Mouse (Mus musculus) macrophage (primary cell): Measurements from ENCODE around the gene Cdc40. TPM values are rescaled to one million over a fixed set of nuclear protein-coding genes. Genes with fewer than 3 reads are reported as not detected.

Experiments
- H3K27ac ChIP-seq: fragments of 350-480 bp; formaldehyde crosslinking; 2 replicates; pipeline ENCODE4 v1.9.0; 2021
- H3K36me3 ChIP-seq: fragments of 350-480 bp; formaldehyde crosslinking; 2 replicates; pipeline ENCODE4 v1.9.0; 2021; ENCODE audit errors: inconsistent target
- H3K4me3 ChIP-seq: fragments of 350-480 bp; formaldehyde crosslinking; 2 replicates; pipeline ENCODE4 v1.9.0; 2021; ENCODE audit errors: inconsistent target
- H3K79me2 ChIP-seq: fragments of 350-480 bp; formaldehyde crosslinking; 2 replicates; pipeline ENCODE4 v1.9.0; 2021; ENCODE audit errors: inconsistent target
- WGBS: methylation state at CpG from one replicate; pipeline ENCODE4 v1.1.7; 2026; ENCODE audit warnings: inconsistent platforms; ENCODE audit not compliant: missing documents; 5-methylcytosine and 5-hydroxymethylcytosine counted together
- polyA plus RNA-seq: library from polyadenylated mRNA; stranded (reverse); fragments of 250-400 nt; gene quantifications from 3 replicates; pipeline ENCODE4 v1.2.4, GENCODE M21; 2018; ENCODE audit warnings: inconsistent platforms

The Cdc40 gene
- polyA plus RNA-seq, 1 experiment from 2014 or later = 17.8 TPM

GRCm38 (mm10) chr10:40884279-40884806, 1.2 kb upstream of the Cdc40 start:
- peaks cover 36% of the 10 kb centered on the region for H3K79me2 ChIP-seq
- H3K27ac ChIP-seq = no peak overlapping the region
- WGBS = 2% methylated on average over 40 of the region's 40 CpGs
- no peaks in the 10 kb centered on the region for H3K36me3 ChIP-seq
- no peak overlapping the region for H3K4me3 ChIP-seq

- peak overlapping the region; percentile 100 for H3K4me3 ChIP-seq
- no peak overlapping the region for H3K27ac ChIP-seq
- WGBS = under 1% methylated on average over 69 of the region's 87 CpGs
- H3K79me2 ChIP-seq = peaks cover 42% of the 10 kb centered on the region
- no peaks in the 10 kb centered on the region for H3K36me3 ChIP-seq
Observed at GRCm38 (mm10) chr10:40883644-40884278, 650 bp upstream of the Cdc40 start.

DNA sequence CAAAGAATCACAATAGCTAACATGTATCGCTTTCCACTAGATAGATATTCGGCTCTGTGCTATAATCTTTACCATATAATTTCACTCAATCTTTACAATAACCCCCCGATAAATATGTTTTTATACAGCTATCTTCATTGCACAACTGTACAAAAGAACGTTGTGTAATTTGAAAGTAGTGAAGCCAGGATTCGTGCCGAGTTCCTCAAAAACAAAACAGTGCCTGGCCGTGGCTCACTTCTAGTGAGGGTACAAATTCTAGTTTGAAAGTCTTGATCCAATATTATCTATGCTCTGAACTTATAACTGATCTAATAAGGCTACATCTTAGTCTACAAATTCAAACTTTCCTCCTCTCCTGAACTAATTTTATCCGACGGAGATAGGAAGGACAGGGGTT, 778 bp downstream of the Cdc40 start:
- Histone ChIP-seq H3K79me2 (peaks cover 56% of the 10 kb centered on the region), H3K36me3 (no peaks in the 10 kb centered on the region), H3K27ac (peak overlapping the region; percentile 66), H3K4me3 (peak overlapping the region; percentile 100)
- WGBS = 9% methylated on average over 9 of the region's 9 CpGs

GRCm38 (mm10) chr10:40881236-40881635, 1.9 kb downstream of the Cdc40 start:
- H3K4me3 ChIP-seq = no peak overlapping the region
- 94% methylated on average over 3 of the region's 3 CpGs for WGBS

DNA sequence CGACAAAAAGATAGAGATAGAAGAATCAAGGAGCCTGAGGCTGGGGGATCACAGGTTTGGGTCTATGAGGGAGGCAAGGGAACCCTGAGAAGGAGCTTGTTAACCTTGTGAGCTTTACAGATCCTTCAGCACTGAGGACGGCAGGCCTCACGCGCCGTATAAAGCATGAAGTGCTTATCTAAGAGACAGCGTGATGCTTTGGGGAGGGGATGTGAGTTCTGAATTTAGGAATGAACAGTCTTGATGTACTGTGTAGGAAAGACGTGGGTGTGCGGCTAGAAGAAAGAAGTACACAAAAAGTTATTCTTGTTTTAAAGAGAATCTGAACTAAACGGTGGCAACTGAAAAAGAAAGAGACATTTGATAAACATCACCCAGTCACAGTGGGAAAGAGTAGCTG, 3.1 kb downstream of the Cdc40 start:
- Histone ChIP-seq H3K79me2 (peaks cover 79% of the 10 kb centered on the region), H3K36me3 (no peaks in the 10 kb centered on the region), H3K4me3 (no peak overlapping the region), H3K27ac (no peak overlapping the region)
- 98% methylated on average over 9 of the region's 9 CpGs for WGBS

More at GRCm38 (mm10) chr10:40881236-40881635, 1.9 kb downstream of the Cdc40 start:
- Histone ChIP-seq H3K79me2 (peaks cover 67% of the 10 kb centered on the region), H3K27ac (no peak overlapping the region), H3K36me3 (no peaks in the 10 kb centered on the region)

- Histone ChIP-seq H3K36me3 (no peaks in the 10 kb centered on the region), H3K79me2 (peaks cover 97% of the 10 kb centered on the region), H3K27ac (no peak overlapping the region), H3K4me3 (no peak overlapping the region)
- 100% methylated on average over 3 of the region's 3 CpGs for WGBS
Observed at GRCm38 (mm10) chr10:40878246-40878645, 4.9 kb downstream of the Cdc40 start.

DNA sequence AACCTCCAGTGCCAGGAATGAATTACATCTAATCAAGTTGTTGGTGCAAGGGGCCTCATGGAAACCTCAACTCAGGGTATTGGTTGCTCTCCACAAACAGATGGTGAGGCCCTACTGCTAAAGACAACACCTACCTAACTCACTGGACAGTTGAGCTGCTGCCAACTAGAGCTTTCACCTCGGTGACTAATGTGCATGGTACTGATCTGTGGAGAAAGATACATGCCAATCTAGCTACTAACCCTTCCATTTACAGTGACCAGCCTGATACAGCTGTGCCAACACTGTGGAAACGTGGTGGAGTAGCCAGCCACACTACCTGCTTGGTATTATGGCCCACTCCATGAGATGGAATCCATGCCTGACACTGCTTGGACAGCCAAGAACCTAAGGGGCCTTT, 11.1 kb downstream of the Cdc40 start:
- Histone ChIP-seq H3K27ac (no peak overlapping the region), H3K36me3 (peaks cover 8% of the 10 kb centered on the region; the same call in 1 of the 2 replicates), H3K4me3 (no peak overlapping the region), H3K79me2 (peaks cover 99% of the 10 kb centered on the region)
- WGBS = 91% methylated on average over 2 of the region's 2 CpGs

DNA sequence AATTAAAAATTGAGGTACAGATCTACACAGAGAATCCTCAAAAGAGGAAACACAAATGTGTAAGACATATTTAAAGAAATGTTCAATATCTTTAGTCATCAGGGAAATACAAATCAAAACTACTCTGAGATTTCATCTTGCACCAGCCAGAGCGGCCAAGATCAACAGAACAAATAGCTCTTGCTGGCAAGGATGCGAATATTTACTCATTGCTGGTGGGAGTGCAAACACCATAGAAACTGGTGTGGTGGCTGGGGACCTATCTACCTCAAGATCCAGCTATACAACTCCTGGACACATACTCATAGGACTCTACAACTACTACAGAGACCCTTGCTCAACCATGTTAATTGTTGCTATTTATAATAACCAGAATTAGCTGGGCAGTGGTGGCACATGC, 11.8 kb downstream of the Cdc40 start:
- no peak overlapping the region for H3K4me3 ChIP-seq
- H3K36me3 ChIP-seq = peaks cover 15% of the 10 kb centered on the region; the same call in 1 of the 2 replicates
- WGBS = 100% methylated on average over 2 of the region's 2 CpGs

DNA sequence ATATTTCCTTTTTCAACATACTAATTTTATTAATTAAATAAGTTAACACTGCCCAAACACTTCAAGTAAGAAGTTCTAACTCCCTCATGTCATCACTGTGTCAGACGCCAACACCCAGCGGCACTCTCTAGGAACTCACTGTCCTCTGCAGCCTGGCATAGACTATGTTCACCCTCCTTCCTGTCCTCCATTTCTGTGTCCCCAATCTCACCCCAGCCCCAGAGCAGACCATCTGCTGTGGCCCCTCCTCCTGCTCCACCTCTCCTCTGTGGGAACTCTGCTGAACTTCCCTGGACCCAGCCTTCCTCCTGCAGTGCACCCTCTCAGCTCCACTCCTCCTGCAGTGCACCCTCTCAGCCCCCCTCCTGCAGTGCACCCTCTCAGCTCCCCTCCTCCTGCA, 15.0 kb downstream of the Cdc40 start:
- 98% methylated on average over 2 of the region's 2 CpGs for WGBS
- H3K4me3 ChIP-seq = no peak overlapping the region

More for the DNA sequence above, 11.8 kb downstream of the Cdc40 start:
- Histone ChIP-seq H3K79me2 (peaks cover 91% of the 10 kb centered on the region), H3K27ac (no peak overlapping the region)

DNA sequence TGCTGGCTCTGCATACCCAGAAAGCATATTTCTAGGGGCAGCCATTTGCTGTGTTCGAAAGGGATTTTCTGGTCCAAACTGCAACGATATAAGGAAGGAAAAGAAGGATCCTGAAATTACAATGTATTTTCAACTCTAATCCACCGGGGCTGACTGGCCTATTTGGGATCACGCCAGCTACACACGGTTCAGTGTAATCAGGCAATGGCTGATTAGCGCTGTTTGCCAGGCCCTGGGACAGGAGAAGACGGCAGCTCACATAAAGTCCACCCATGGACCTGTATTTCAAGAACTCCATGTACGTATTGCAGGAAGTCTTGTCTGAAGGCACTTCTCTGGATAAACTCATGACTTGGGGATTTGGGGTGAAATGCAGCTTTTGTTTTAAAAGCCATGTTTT, 25.5 kb downstream of the Cdc40 start:
- 95% methylated on average over 8 of the region's 8 CpGs for WGBS
- peaks cover 37% of the 10 kb centered on the region; the same call in 1 of the 2 replicates for H3K79me2 ChIP-seq
- H3K27ac ChIP-seq = no peak overlapping the region
- H3K4me3 ChIP-seq = no peak overlapping the region
- 0 out of 2 replicates have a peak, but pooled peaks cover 7% of the 10 kb centered on the region for H3K36me3 ChIP-seq

More for the DNA sequence above, 15.0 kb downstream of the Cdc40 start:
- H3K36me3 ChIP-seq = peaks cover 36% of the 10 kb centered on the region; the same call in 1 of the 2 replicates
- H3K27ac ChIP-seq = no peak overlapping the region
- H3K79me2 ChIP-seq = peaks cover 75% of the 10 kb centered on the region

DNA sequence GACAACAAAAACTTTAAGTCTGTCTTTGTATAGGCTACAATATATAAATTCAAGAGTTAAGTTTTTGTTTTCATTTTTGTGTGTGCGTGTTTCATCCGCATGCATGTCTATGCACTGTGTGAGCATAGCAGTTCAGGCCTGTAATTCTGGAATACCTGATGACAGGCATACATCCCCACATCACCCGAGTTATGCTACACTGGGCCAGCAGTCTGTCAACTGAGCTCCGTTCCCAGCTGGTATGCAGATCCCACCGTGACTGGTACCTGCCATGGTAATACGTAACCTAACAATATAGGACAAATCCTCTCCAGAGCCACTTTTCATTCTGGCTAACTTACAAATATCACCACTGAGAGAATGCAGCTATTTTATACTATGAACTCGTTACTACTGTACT, 26.4 kb downstream of the Cdc40 start:
- 0 out of 2 replicates have a peak, but pooled peaks cover 9% of the 10 kb centered on the region for H3K36me3 ChIP-seq
- WGBS = 95% methylated on average over 7 of the region's 7 CpGs
- H3K79me2 ChIP-seq = peaks cover 31% of the 10 kb centered on the region; the same call in 1 of the 2 replicates
- no peak overlapping the region for H3K4me3 ChIP-seq
- no peak overlapping the region for H3K27ac ChIP-seq

- 58% methylated on average over 2 of the region's 2 CpGs for WGBS
- Histone ChIP-seq H3K4me3 (no peak overlapping the region), H3K36me3 (peaks cover 9% of the 10 kb centered on the region; the same call in 1 of the 2 replicates), H3K27ac (no peak overlapping the region), H3K79me2 (peaks cover 23% of the 10 kb centered on the region; the same call in 1 of the 2 replicates)
Observed at GRCm38 (mm10) chr10:40855616-40856015, 27.5 kb downstream of the Cdc40 start.

- no peak overlapping the region for H3K4me3 ChIP-seq
- H3K27ac ChIP-seq = no peak overlapping the region
- H3K36me3 ChIP-seq = peaks cover 19% of the 10 kb centered on the region; the same call in 1 of the 2 replicates
- H3K79me2 ChIP-seq = no peaks in the 10 kb centered on the region; the same call in 1 of the 2 replicates
Observed at GRCm38 (mm10) chr10:40851138-40851537, 32.0 kb downstream of the Cdc40 start.

DNA sequence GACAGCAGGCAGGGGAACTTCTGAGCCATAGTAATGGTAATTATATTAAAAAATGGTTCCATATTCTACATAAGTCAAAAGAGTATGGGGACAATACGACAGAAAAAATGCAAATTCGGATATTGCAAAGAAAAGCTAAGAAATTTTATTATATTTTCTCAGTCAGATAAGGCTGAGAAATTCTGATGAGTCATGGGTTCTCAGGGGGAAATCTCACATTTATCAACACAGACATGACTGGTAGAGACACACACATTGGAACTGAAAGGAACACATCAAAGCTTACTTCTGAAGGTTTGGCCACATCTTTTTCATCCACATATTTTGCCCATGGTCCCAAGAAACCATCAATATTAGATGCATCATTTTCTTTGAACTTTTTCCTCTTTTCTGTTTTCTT, 32.5 kb downstream of the Cdc40 start:
- no peaks in the 10 kb centered on the region; the same call in 1 of the 2 replicates for H3K79me2 ChIP-seq
- peaks cover 20% of the 10 kb centered on the region for H3K36me3 ChIP-seq
- H3K27ac ChIP-seq = no peak overlapping the region
- no peak overlapping the region for H3K4me3 ChIP-seq
- 83% methylated on average over 2 of the region's 2 CpGs for WGBS

DNA sequence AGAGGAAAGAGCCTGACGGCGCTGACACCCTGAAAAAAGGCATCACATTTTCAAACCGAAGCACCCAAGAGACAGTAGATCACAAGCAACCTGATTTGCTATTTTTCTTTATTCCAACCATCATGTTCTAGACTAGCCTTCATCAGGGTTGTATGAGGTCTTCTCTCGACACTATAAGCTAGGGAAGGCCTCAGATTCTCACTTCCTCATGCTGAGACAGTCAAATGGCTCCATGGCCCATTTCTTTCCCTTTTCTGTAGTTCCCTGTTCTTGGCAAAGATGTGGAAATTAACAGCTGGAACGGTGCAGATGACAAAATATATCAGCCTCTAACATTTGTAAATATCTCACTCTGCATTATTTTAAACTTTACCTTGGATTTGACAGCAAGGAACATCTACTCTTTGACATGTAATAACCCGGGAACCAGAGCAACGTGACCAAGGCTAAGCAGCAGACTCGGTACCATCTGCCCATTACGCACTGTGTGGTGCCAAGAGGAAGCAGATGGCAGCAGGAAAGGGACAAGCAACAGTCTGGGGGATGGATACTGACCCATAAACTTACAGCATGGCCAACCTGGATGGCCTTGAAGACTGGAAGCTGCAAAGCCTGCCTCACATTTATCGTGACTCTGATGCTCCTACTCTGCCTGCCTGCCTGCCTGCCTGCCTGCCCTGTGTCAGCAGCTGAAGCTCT, 35.8 kb downstream of the Cdc40 start:
- Histone ChIP-seq H3K27ac (no peak overlapping the region), H3K36me3 (peaks cover 44% of the 10 kb centered on the region), H3K79me2 (no peaks in the 10 kb centered on the region), H3K4me3 (no peak overlapping the region)
- 83% methylated on average over 10 of the region's 10 CpGs for WGBS
